Mouse (Mus musculus): Measurements from ENCODE around the gene Syngr1.
A peak's percentile ranks its signal among the peaks of the same experiment; 100 is the strongest.

Syngr1 gene

DNA sequence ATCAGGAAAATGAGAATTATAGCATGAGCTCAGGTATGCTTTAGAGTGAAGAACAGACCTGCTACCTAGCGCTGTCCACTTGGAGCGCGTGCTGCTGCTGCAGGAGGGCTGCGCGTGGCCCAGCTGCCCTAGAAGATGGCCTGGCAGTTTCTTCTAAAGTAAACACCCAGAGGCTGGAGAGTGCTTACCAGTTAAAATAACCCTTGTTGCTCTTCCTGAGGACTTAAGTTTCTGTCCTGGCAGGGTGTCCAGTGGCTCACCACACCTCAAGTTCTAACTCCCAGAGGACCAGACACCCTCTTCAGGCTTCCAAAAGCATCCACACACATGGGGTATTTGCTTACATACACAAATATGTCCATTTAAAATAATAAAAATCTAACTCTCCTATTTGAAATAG is 54.3 kb downstream of the Syngr1 start:
- DNase-seq (ENCODE audit: low spot score in 2 of 2) = no peak

DNA sequence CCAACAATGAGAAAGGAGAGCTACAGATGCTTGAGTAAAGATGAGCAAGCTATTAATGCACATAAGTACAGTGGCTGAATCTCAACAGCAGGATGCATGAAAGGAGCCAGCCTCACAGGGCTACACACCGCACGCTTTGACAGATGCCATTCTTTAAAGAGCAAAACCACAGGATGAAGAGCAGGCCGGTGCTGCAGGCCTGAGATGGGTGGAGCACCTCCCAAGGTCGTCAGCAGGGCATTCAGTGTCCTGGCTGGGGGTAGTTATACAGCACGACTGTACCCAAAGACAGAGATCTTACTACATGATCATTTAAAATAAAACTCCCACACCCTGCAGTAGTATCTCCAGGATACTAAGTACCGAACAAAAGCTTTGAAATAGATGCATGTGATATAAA is 55.0 kb downstream of the Syngr1 start:
- DNase-seq (ENCODE audit: low spot score in 2 of 2) = no peak

DNA sequence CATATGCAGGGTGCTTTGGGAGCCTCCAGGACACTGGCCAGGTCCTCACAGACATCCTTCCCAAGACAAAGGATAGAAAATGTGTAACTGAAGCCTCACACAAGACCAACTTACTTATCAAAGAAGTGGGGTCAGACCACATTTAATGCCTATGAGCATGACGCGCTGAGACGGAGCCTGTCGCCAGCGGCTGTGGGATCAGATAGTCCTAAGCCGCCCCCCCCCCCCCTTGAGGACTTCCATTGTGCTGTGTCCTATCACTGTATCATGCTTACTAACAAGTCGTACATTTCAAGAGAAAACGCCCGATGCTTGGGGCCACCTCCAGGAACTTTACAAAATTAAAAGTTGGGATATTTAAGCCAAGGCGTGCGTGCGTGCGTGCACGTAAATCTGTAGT is 56.0 kb downstream of the Syngr1 start:
- no peak for DNase-seq (ENCODE audit: low spot score in 2 of 2)

DNA sequence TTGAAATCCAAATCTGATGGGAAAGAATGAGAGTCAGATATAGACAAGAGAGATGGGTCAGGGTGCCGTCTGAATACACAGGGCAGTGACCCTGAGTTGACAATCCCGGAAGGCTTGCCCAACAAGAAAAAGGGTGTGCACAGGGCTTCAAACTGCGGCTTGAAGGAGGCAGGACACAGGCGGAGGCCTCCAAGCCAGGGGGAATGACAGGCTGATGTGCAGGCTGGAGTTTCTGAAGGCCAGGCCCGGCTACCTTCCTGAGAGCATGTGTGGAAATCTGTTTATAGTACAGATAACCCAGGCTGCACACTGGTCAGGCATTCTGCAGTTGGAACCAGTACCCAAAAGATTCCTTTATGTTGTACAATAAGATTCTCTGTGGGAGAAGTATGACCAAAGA is 56.4 kb downstream of the Syngr1 start:
- DNase-seq (ENCODE audit: low spot score in 2 of 2) = no peak

DNA sequence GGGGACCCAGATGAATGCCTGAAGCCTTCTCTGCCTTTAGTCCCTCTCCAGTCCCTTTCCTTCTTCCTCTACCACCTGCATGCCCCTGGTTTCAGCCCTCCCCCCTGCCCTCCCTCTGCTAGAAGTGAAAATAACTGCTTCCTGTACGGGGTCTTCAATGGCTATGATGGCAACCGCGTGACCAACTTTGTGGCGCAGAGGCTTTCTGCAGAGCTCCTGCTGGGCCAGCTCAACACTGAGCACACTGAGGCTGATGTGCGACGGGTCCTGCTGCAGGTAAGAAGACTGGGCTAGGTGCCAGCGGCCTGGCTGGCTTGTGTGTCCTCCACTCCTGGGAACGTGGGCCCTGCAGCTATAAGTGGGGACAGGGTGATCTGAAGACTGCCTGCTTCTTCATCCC is 57.4 kb downstream of the Syngr1 start:
- DNase-seq (ENCODE audit: low spot score in 2 of 2) = peak; percentile 44 to 47

DNA sequence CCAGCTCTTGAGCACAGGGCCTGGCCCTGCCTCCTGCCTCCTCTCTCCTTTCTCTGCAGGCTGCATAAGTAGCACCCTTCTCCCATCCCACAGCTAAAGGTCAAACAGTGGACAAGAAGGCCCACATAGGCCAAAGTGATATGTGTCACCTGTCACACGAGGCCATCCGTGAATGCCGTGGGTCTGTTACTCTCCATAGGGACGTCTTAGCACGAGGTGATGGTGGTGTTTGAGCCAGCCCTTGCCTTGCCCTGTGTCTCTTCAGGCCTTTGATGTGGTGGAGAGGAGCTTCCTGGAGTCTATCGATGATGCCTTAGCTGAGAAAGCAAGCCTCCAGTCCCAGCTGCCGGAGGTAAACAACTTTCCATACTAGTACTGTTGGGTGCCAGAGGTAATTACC is 58.4 kb downstream of the Syngr1 start:
- DNase-seq (ENCODE audit: low spot score in 2 of 2) = peak; percentile 24 to 37

DNA sequence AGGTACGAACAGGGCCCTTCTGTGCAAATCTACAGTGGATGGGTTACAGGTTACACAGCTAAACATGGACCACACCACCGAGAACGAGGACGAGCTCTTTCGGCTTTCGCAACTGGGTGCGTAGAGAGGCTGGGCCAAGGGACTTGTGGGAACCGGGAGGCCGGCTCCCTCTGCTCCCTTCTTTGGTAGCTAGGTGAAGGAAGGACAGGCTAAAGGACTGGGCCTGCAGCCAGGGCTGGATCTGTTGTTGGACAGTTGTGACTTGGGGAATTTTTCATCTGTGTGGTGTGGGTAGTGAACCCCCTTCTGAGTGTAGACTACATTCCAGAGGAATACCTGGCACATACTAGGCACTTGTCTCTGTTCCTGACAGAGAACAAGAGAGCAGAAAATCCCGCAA is 61.5 kb downstream of the Syngr1 start:
- DNase-seq (ENCODE audit: low spot score in 2 of 2) = no peak

DNA sequence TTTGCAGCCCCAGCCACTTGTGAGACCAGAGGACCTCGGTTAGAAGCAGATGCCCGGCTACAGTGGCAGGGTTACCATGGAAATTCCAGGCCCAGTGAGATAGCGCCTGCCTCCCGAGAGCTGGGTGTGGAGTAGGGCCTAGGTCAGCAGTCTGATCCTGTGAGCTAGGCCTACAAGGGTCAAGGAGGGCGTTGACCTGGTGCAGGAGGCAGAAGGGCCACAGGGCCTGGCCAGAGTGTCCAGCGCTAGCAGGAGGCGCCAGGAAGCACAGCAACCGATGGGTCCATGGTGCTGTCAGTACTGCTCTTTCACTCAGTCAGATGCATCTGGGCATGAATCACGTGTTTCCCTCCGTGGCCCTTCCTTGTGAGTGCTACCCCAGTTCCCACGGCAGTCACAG is 62.6 kb downstream of the Syngr1 start:
- DNase-seq (ENCODE audit: low spot score in 2 of 2) = no peak

DNA sequence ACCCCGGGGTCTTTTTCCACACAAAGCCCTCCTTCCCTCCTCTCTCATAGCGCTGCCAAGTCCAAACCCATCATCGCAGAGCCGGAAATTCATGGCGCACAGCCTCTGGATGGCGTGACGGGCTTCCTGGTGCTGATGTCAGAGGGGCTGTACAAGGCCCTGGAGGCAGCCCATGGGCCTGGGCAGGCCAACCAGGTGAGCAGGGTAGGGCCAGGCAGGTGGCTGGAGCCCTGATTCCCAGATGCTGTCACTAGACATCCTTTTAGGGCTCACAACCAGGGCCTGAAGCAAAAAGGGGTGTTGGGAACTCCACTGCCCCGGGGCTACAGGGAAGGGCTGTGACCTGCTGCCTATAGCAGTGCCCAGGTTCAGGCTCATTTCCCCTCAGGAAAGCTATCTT is 64.6 kb downstream of the Syngr1 start:
- no peak for DNase-seq (ENCODE audit: low spot score in 2 of 2)

DNA sequence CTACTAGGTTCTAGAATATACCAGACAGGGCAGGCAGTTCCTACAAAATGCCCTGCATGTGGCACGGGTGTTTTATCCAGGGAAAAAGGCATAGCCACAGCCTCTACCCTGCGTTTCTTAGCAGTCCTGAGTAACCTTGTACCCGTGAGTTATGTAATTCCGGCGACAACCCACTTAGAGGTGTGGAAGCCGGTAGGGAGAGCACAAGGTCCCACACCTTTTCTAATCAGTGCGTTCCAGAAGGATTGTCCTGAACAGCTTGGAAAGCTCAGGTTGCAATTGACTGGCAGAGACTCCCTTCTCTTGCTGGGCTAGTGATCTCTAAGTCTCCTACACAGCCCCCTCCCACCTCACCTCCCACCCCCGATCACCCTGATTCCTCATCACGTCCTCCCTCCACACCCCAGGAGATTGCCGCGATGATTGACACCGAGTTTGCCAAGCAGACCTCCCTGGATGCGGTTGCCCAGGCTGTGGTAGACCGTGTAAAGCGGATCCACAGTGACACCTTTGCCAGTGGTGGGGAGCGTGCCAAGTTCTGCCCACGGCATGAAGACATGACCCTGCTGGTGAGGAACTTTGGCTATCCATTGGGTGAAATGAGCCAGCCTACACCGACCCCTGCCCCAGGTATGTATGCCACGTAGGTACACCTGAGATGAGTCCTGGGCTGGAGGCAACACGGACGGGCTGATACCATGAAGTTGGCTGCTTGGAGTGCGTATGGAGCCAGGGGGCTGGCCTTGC is 66.2 kb downstream of the Syngr1 start:
- DNase-seq (ENCODE audit: low spot score in 2 of 2) = no peak

DNA sequence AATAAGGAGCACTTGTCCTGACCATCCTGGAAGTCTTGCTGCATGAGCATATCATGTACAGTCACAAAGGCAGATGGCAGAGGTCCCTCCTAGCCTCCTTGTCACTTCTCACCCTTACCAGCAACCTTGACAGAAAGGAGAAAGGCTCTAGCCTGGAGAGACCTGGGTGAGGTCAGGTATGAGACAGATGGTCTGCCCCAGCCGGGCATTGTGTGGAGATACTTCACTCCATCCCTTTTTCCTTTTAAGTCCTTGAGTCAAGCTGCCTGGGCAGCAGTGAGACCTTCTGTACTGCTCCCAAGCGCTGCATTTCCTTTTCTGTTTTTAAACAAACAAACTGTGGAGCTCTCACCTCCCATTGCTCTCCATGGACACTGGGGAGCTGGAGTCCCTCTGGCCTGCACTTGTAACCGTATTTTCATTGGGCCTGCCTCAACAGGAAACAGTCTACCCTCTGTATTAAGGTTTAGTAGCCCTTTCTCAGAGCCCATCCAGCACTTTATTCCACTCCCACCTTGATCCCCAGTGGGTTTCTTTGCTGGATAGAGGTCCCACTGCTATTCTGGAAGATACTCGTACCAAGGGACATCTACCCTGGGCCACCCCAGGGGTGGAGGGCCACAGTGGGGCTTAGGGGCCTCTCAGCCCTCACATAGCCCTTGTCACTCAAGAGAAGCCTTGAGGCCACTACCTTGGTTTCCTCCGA is 67.0 kb downstream of the Syngr1 start:
- DNase-seq (ENCODE audit: low spot score in 2 of 2) = no peak

DNA sequence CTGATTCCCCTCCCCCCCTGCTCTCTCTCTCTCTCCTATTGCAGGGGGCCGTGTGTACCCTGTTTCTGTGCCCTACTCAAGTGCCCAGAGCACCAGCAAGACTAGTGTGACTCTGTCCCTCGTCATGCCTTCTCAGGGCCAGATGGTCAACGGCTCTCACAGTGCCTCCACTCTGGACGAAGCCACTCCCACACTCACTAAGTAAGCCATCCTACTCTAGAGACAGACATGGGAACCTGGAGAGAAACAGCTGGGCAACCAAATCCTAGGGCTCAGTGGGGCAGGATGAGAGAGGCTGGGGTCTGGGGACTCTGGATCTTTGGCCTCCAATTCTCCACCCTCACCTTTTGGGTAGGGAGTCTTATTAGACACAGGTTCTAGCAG is 67.6 kb downstream of the Syngr1 start:
- DNase-seq (ENCODE audit: low spot score in 2 of 2) = no peak

DNA sequence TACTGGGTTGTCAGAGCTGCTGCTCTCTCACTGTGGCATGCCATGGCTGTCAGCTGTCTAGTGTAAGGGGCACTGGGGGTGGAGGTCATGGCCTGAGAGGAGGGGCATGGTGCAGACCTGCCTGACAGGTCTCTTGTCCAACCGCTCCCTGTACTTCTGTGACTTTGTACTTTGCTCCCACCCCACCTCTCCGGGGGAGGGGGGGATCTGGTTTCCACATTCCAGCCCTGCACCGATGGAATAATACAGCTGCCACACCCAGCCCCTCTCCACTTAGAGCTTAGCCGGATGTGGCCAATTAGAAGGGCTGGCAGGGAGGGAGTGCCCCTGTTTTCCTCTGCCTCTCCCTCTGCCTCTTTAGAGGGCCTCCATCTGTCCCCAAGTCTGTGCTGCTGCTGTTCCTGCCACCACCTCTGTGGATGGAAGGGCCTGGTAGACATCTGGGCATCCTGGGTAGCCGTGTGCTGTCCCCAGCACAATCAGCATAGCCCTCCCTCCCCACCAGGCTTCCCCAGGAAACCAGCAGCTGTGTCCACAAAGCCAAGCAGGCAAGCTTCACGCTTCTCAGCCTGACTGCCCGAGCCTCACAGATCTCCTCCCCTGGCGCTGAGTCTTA is 68.3 kb downstream of the Syngr1 start:
- no peak for DNase-seq (ENCODE audit: low spot score in 2 of 2)

DNA sequence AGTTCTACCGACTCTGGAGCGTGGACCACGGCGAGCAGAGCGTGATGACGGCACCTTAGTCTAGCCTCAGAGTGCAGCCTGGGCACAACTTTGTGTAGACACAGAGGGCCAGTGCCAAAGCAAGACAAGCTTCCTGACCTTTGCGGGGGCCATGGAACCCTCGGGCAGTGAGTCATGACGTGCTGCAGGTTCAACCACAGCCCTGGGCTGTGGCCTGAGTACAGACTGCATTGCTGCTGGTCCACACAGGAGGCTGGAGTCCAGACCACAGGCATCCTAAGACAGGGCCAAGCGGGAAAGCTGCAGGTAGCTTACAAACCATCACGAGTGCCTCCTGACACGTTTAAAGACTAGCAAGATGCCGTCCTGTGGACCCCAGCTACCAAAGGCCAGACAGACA is 69.1 kb downstream of the Syngr1 start:
- DNase-seq (ENCODE audit: low spot score in 2 of 2) = no peak

DNA sequence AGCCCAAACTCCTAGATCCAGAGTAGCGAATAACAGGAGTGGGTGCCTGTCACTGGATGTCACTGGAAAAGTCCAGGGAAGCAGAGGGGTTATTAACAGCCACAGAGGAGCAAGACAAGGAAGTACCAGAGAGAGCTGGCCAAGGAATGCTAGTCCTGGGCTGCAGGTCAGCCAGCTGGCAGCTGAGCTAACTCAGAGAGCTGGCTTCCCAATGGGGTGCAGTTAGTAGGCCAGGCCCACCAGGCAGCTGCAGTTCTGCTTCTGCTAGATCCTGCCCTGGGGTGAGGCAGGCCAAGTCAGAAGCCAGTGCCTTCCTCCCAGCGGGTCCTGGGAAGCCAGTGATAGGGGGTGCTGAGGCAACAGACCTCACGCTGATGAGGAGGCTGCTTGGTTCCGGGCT is 69.6 kb downstream of the Syngr1 start:
- no peak for DNase-seq (ENCODE audit: low spot score in 2 of 2)

DNA sequence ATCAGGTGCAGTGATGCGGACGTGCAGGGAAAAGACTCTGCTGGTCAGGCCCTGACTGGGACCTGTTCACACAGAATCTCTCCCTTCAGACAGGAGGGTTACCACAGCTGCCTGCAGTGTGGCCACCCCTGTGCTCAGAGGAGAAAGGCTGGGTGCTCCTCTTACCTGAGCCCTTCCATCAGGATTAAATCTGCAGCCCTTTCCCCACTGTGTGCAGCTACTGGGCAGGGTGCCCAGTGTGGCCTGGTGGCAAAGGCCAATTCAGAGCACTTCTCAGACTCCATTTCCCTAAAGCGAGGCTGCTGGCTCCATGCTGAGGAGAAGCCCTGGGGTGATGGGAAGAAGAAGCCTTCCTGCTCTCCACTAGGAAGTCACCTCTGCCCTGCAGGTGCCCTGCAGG is 70.1 kb downstream of the Syngr1 start:
- no peak for DNase-seq (ENCODE audit: low spot score in 2 of 2)

DNA sequence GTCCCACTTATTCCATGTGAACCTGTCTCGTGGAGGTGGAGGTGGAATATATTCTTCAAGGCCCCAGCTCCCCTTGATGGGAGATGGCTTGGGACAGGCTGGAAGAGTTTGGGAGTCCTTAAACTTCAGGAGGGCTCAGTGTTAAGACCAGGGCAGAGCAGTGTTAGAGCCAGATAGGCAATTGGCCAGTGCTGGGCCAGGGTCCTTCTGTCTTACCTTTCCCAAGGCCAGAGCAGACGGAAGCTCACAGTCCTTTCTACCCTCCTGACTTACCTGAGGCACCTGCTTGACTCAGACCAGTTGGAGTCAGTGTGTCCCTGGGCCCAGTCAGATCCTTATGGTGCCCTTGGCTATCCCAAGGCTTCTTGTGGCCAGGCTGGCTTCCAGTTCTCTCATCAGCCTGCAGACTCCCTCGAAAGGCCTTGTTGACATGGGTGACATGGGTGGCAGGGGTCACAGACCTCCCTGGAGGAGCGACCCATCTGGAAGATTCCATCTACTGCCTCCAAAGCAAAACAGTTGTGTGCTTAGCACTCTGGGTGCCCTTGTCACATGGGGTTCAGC is 71.3 kb downstream of the Syngr1 start:
- no peak for DNase-seq (ENCODE audit: low spot score in 2 of 2)

DNA sequence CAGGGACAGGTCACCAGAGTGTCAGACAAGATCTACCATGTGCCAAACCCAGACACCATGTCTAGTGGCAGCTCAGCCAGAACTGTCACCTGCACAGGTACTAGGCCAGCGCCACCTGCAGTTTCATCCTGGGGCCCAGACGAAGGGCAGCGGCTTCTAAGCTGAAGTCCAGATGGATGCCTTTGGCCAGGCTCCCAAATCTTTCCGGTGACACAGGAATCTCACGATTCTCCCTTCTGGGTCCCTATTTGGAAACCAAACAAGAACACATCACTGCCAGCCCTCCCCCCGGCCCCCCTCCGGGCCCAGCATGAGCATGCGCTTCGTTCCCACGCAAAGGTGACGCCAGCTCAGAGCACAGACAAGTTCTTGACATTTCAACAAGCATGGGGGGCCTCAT is 72.1 kb downstream of the Syngr1 start:
- no peak for DNase-seq (ENCODE audit: low spot score in 2 of 2)

DNA sequence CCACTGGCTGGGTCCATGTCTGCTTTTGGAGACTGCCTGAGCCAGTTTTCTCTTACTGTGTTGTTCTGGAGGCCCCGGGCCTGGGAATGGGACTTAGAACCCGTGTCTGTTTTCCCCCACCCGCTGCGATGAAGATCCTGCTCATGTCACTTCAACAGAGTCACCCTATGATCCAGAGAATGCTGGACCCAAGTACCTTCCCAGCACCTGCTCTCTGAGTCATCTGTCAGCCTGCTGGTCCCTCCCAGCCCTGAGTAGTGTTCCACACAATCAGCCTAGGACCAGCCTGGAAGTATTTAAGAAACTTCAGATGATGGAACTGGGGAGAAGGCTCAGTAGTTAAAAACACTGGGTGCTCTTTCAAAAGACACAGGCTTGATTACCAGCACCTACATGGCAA is 72.6 kb downstream of the Syngr1 start:
- DNase-seq (ENCODE audit: low spot score in 2 of 2) = no peak

DNA sequence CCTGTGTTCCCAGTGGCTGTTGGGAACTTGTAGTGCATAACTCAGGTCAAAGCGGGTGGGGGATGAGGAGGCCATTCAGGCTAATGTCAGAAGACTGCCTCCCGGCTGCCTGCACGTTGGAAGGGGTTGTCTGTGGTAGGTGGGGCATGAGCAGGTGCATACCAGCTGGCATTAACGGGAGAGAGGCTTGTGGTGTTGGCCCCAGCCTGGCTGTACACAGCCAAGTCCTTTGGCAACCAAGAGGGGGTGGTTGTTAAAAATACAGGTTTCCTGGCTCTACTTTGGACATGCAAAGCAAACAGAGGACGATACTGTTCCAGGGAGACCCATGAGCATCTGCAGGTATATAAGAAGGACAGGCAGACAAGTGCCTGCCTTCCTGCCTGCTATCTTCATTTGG is 74.3 kb downstream of the Syngr1 start:
- DNase-seq (ENCODE audit: low spot score in 2 of 2) = no peak
